Mouse (Mus musculus) limb, embryonic 15.5 days (tissue): ENCODE data around the gene Gm17482. TPM values are rescaled to one million over a fixed set of nuclear protein-coding genes. Genes with fewer than 3 reads are reported as not detected.
A peak's percentile ranks its signal among the peaks of the same experiment; 100 is the strongest.
"Not testable (repeated sequence)": the region's sequence is repeated elsewhere in the genome, so short reads cannot be mapped to it uniquely, and the experiment has no call there.

ENCODE experiments used
- ATAC-seq: fragments of 200-750 bp; cut with Nextera tagmentation; 2 replicates; pipeline ENCODE4 v1.8.0; 2017; ENCODE audit warnings: low read depth, moderate TSS enrichment; ENCODE audit not compliant: insufficient number of reproducible peaks, low FRiP score, low TSS enrichment
- H3K27ac ChIP-seq: fragments of 300-500 bp; sonication (generic); 2 replicates; pipeline ENCODE4 v1.5.1; 2015; ENCODE audit warnings: moderate library complexity, mild to moderate bottlenecking, inconsistent platforms
- H3K27me3 ChIP-seq: fragments of 300-500 bp; sonication (generic); 2 replicates; pipeline ENCODE4 v1.6.1; 2015; ENCODE audit warnings: inconsistent platforms
- H3K36me3 ChIP-seq: fragments of 300-500 bp; sonication (generic); 2 replicates; pipeline ENCODE4 v1.6.1; 2015; ENCODE audit warnings: inconsistent platforms
- H3K4me1 ChIP-seq: fragments of 300-500 bp; sonication (generic); 2 replicates; pipeline ENCODE4 v1.6.1; 2015; ENCODE audit warnings: inconsistent platforms
- H3K4me2 ChIP-seq: fragments of 300-500 bp; sonication (generic); 2 replicates; pipeline ENCODE4 v1.6.1; 2015; ENCODE audit warnings: mild to moderate bottlenecking, inconsistent platforms
- H3K4me3 ChIP-seq: fragments of 300-500 bp; sonication (generic); 2 replicates; pipeline ENCODE4 v1.5.1; 2015; ENCODE audit warnings: mild to moderate bottlenecking, inconsistent platforms
- H3K9ac ChIP-seq: fragments of 300-500 bp; sonication (generic); 2 replicates; pipeline ENCODE4 v1.6.1; 2015; ENCODE audit warnings: inconsistent platforms
- H3K9me3 ChIP-seq: fragments of 300-500 bp; sonication (generic); 2 replicates; pipeline ENCODE4 v1.6.1; 2016; ENCODE audit warnings: inconsistent platforms
- WGBS: fragments of 180-500 bp; shearing (Covaris S2); methylation state at CpG from one replicate; pipeline ENCODE4 v1.1.7; 2015; 5-methylcytosine and 5-hydroxymethylcytosine counted together
- polyA plus RNA-seq: library from polyadenylated mRNA; unstranded; fragments of >200 nt; fragmentation: Nextera tagmentation; extraction: Ambion mirVana; gene quantifications from 2 replicates; pipeline ENCODE4 v1.2.1, GENCODE M21; 2015

Gene Gm17482
- polyA plus RNA-seq, 1 experiment from 2014 or later: not detected

GRCm38 (mm10) chr6:115227529-115227928, 386 bp downstream of the Gm17482 start:
- Histone ChIP-seq H3K9ac (no peak overlapping the region), H3K4me3 (no peak overlapping the region), H3K27ac (no peak overlapping the region), H3K4me2 (no peak overlapping the region), H3K4me1 (no peaks in the 10 kb centered on the region), H3K27me3 (no peaks in the 10 kb centered on the region), H3K36me3 (no peaks in the 10 kb centered on the region), H3K9me3 (no peaks in the 10 kb centered on the region)
- WGBS: 2% methylated on average over 2 of the region's 2 CpGs
- ATAC-seq: no peak

GRCm38 (mm10) chr6:115230557-115230956, 3.4 kb downstream of the Gm17482 start:
- no peak overlapping the region for H3K4me3 ChIP-seq
- H3K4me2 ChIP-seq: no peak overlapping the region
- H3K9me3 ChIP-seq: no peaks in the 10 kb centered on the region
- 32% methylated on average over 3 of the region's 3 CpGs for WGBS
- H3K27ac ChIP-seq: no peak overlapping the region
- ATAC-seq: no peak
- no peak overlapping the region for H3K9ac ChIP-seq
- no peaks in the 10 kb centered on the region for H3K4me1 ChIP-seq
- H3K36me3 ChIP-seq: no peaks in the 10 kb centered on the region
- H3K27me3 ChIP-seq: no peaks in the 10 kb centered on the region

GRCm38 (mm10) chr6:115231836-115232235, 4.7 kb downstream of the Gm17482 start:
- Histone ChIP-seq H3K36me3 (no peaks in the 10 kb centered on the region), H3K4me3 (no peak overlapping the region), H3K9ac (no peak overlapping the region), H3K4me1 (no peaks in the 10 kb centered on the region), H3K9me3 (no peaks in the 10 kb centered on the region), H3K27ac (no peak overlapping the region), H3K4me2 (no peak overlapping the region), H3K27me3 (no peaks in the 10 kb centered on the region)
- no peak for ATAC-seq
- 56% methylated on average over 4 of the region's 4 CpGs for WGBS

GRCm38 (mm10) chr6:115232562-115232961, 5.4 kb downstream of the Gm17482 start:
- no peak for ATAC-seq

GRCm38 (mm10) chr6:115238031-115239027, 11.2 kb downstream of the Gm17482 start:
- ATAC-seq: no peak
- no peak overlapping the region for H3K4me2 ChIP-seq

More at GRCm38 (mm10) chr6:115232562-115232961, 5.4 kb downstream of the Gm17482 start:
- H3K9ac ChIP-seq: no peak overlapping the region
- WGBS: 59% methylated on average over 1 of the region's 1 CpGs
- H3K4me2 ChIP-seq: no peak overlapping the region
- no peaks in the 10 kb centered on the region for H3K4me1 ChIP-seq
- no peaks in the 10 kb centered on the region for H3K36me3 ChIP-seq
- H3K9me3 ChIP-seq: no peaks in the 10 kb centered on the region
- no peak overlapping the region for H3K4me3 ChIP-seq
- H3K27me3 ChIP-seq: no peaks in the 10 kb centered on the region
- no peak overlapping the region for H3K27ac ChIP-seq

GRCm38 (mm10) chr6:115239335-115239734, 12.2 kb downstream of the Gm17482 start:
- Histone ChIP-seq H3K27me3 (no peaks in the 10 kb centered on the region), H3K36me3 (no peaks in the 10 kb centered on the region), H3K4me3 (no peak overlapping the region), H3K9me3 (no peaks in the 10 kb centered on the region), H3K4me1 (no peaks in the 10 kb centered on the region), H3K27ac (no peak overlapping the region), H3K9ac (no peak overlapping the region), H3K4me2 (no peak overlapping the region)
- ATAC-seq: no peak
- WGBS: 79% methylated on average over 7 of the region's 7 CpGs

More at GRCm38 (mm10) chr6:115238031-115239027, 11.2 kb downstream of the Gm17482 start:
- Histone ChIP-seq H3K27me3 (no peaks in the 10 kb centered on the region), H3K4me1 (no peaks in the 10 kb centered on the region), H3K9ac (no peak overlapping the region), H3K4me3 (no peak overlapping the region), H3K9me3 (no peaks in the 10 kb centered on the region), H3K27ac (no peak overlapping the region), H3K36me3 (no peaks in the 10 kb centered on the region)
- 76% methylated on average over 9 of the region's 9 CpGs for WGBS

GRCm38 (mm10) chr6:115240431-115240830, 13.3 kb downstream of the Gm17482 start:
- not testable (repeated sequence) for H3K4me1 ChIP-seq, H3K9ac ChIP-seq, H3K27me3 ChIP-seq, H3K4me2 ChIP-seq, H3K27ac ChIP-seq, H3K4me3 ChIP-seq, H3K36me3 ChIP-seq, ATAC-seq, H3K9me3 ChIP-seq
- 55% methylated on average over 2 of the region's 2 CpGs for WGBS

- H3K4me2 ChIP-seq: no peak overlapping the region
- H3K4me1 ChIP-seq: no peaks in the 10 kb centered on the region
- no peak overlapping the region for H3K9ac ChIP-seq
- ATAC-seq: no peak
- WGBS: 59% methylated on average over 3 of the region's 3 CpGs
- no peak overlapping the region for H3K4me3 ChIP-seq
- no peaks in the 10 kb centered on the region for H3K27me3 ChIP-seq
- no peak overlapping the region for H3K27ac ChIP-seq
- H3K9me3 ChIP-seq: no peaks in the 10 kb centered on the region
- H3K36me3 ChIP-seq: no peaks in the 10 kb centered on the region
Measured at GRCm38 (mm10) chr6:115241131-115241699, 14.1 kb downstream of the Gm17482 start.

- Histone ChIP-seq H3K4me2 (no peak overlapping the region), H3K27me3 (no peaks in the 10 kb centered on the region), H3K9ac (no peak overlapping the region), H3K4me3 (no peak overlapping the region), H3K9me3 (no peaks in the 10 kb centered on the region), H3K4me1 (no peaks in the 10 kb centered on the region), H3K36me3 (no peaks in the 10 kb centered on the region), H3K27ac (no peak overlapping the region)
- 78% methylated on average over 3 of the region's 3 CpGs for WGBS
- no peak for ATAC-seq
Measured at GRCm38 (mm10) chr6:115241939-115242338, 14.8 kb downstream of the Gm17482 start.

- Histone ChIP-seq H3K9ac (no peak overlapping the region), H3K27ac (no peak overlapping the region), H3K27me3 (no peaks in the 10 kb centered on the region), H3K9me3 (no peaks in the 10 kb centered on the region), H3K4me2 (no peak overlapping the region), H3K4me1 (no peaks in the 10 kb centered on the region), H3K4me3 (no peak overlapping the region), H3K36me3 (no peaks in the 10 kb centered on the region)
- no peak for ATAC-seq
- 68% methylated on average over 2 of the region's 2 CpGs for WGBS
Measured at GRCm38 (mm10) chr6:115244222-115244621, 17.1 kb downstream of the Gm17482 start.

GRCm38 (mm10) chr6:115245500-115246058, 18.4 kb downstream of the Gm17482 start:
- Histone ChIP-seq H3K9ac (no peak overlapping the region), H3K4me3 (no peak overlapping the region), H3K36me3 (no peaks in the 10 kb centered on the region), H3K27me3 (no peaks in the 10 kb centered on the region), H3K27ac (no peak overlapping the region), H3K9me3 (no peaks in the 10 kb centered on the region), H3K4me1 (no peaks in the 10 kb centered on the region), H3K4me2 (no peak overlapping the region)
- ATAC-seq: no peak
- WGBS: 84% methylated on average over 3 of the region's 3 CpGs

GRCm38 (mm10) chr6:115251531-115251985, 24.4 kb downstream of the Gm17482 start:
- peak overlapping the region; percentile 53 for H3K4me2 ChIP-seq
- H3K36me3 ChIP-seq: no peaks in the 10 kb centered on the region
- H3K4me1 ChIP-seq: peaks cover 7% of the 10 kb centered on the region
- WGBS: 8% methylated on average over 13 of the region's 13 CpGs
- no peak overlapping the region for H3K27ac ChIP-seq
- no peaks in the 10 kb centered on the region for H3K27me3 ChIP-seq
- 0 out of 2 replicates have a peak overlapping the region, but pooled peaks have one; percentile 29 for H3K9ac ChIP-seq
- no peak for ATAC-seq
- H3K9me3 ChIP-seq: no peaks in the 10 kb centered on the region
- peak overlapping the region; percentile 27; the same call in 1 of the 2 replicates for H3K4me3 ChIP-seq
